Comparison of ENCODE assay signal across 14 mouse cellular contexts in genomic region chr6:144429276-144429675, GRCm38 (mm10).
DNase-seq lines count a peak whose midpoint lies in the region; ATAC-seq and TF ChIP-seq lines count a peak whose summit lies in the region.
"Had no signal": no experiment of that assay in that cellular context is flagged by ENCODE, and none has a peak within 500 bp of the region (broad histone marks: within the 10 kb centered on the region; RNA-seq: fewer than 3 reads in every experiment).

No protein-coding gene starts in this region.

- H3K4me2 ChIP-seq in hindbrain, postnatal 0 days (ENCODE audit: low read depth, low read length): no peak overlapping the region
- no peak overlapping the region for H3K4me2 ChIP-seq in hindbrain, embryonic 13.5 days
- no peak overlapping the region for H3K4me2 ChIP-seq in lung, postnatal 0 days (replicated peaks; ENCODE audit: low read depth, low read length)
- H3K4me2 ChIP-seq: heart, embryonic 15.5 days; hindbrain, embryonic 14.5 days had no signal

- no peak overlapping the region for H3K4me3 ChIP-seq in hindbrain, postnatal 0 days (ENCODE audit: low read length)
- no peak overlapping the region for H3K4me3 ChIP-seq in hindbrain, embryonic 13.5 days
- no peak overlapping the region for H3K4me3 ChIP-seq in lung, postnatal 0 days (ENCODE audit: low read depth, low read length)
- H3K4me3 ChIP-seq in bone marrow, adult 2 months (replicated peaks; ENCODE audit: control insufficient read depth, low read depth, low read length): no peak overlapping the region
- H3K4me3 ChIP-seq: embryonic facial prominence, embryonic 10.5 days; heart, embryonic 15.5 days had no signal

- no peak for ATAC-seq in hindbrain, postnatal 0 days
- no peak for ATAC-seq in hindbrain, embryonic 13.5 days (ENCODE audit: low FRiP score)
- ATAC-seq in lung, postnatal 0 days: no peak
- ATAC-seq in megakaryocyte-erythroid progenitor cell, adult 5-6 weeks (replicated peaks; ENCODE audit: low FRiP score, low TSS enrichment, poor library complexity, severe bottlenecking): no peak

- H3K4me1 ChIP-seq in hindbrain, postnatal 0 days (ENCODE audit: insufficient read depth, low read length): no peaks in the 10 kb centered on the region
- H3K4me1 ChIP-seq in hindbrain, embryonic 13.5 days (replicated peaks): 0 out of 2 replicates have a peak, but pooled peaks cover 8% of the 10 kb centered on the region
- no peaks in the 10 kb centered on the region for H3K4me1 ChIP-seq in lung, postnatal 0 days (ENCODE audit: insufficient read depth, low read depth, low read length)
- H3K4me1 ChIP-seq in bone marrow, adult 2 months (ENCODE audit: control insufficient read depth, insufficient read depth, low read length): no peaks in the 10 kb centered on the region; the same call in 1 of the 2 replicates
- H3K4me1 ChIP-seq: heart, embryonic 15.5 days; megakaryocyte, embryonic 14.5 days had no signal

- no peak for TF ChIP-seq POLR2A in bone marrow, adult 2 months (IDR thresholded peaks at IDR 0.05; ENCODE audit: borderline replicate concordance, control insufficient read depth, low read depth, low read length)

- H3K36me3 ChIP-seq in hindbrain, postnatal 0 days (ENCODE audit: insufficient read depth, low read length): no peaks in the 10 kb centered on the region
- no peaks in the 10 kb centered on the region for H3K36me3 ChIP-seq in hindbrain, embryonic 13.5 days
- H3K36me3 ChIP-seq in lung, postnatal 0 days (ENCODE audit: insufficient read depth, low read length): no peaks in the 10 kb centered on the region
- H3K36me3 ChIP-seq: embryonic facial prominence, embryonic 10.5 days; heart, embryonic 15.5 days had no signal

- DNase-seq in hindbrain, postnatal 0 days (ENCODE audit: low spot score): no peak
- DNase-seq in lung, postnatal 0 days (ENCODE audit: low spot score): no peak
- DNase-seq in lung, adult 18-20 months: no peak
- peak; percentile 35 for DNase-seq in thymus, postnatal 4 days
- DNase-seq: cerebellum, adult 9-11 months; layer of hippocampus, adult 9-11 months; lung, adult 2 months had no signal

- no peaks in the 10 kb centered on the region for H3K9me3 ChIP-seq in hindbrain, postnatal 0 days (ENCODE audit: low read length)
- no peaks in the 10 kb centered on the region for H3K9me3 ChIP-seq in hindbrain, embryonic 13.5 days
- H3K9me3 ChIP-seq in lung, postnatal 0 days (ENCODE audit: low read length): no peaks in the 10 kb centered on the region
- H3K9me3 ChIP-seq: embryonic facial prominence, embryonic 10.5 days; heart, embryonic 15.5 days had no signal

- H3K9ac ChIP-seq in hindbrain, postnatal 0 days (replicated peaks; ENCODE audit: low read length): no peak overlapping the region
- no peak overlapping the region for H3K9ac ChIP-seq in hindbrain, embryonic 13.5 days
- no peak overlapping the region for H3K9ac ChIP-seq in lung, postnatal 0 days (replicated peaks; ENCODE audit: low read depth)
- H3K9ac ChIP-seq: heart, embryonic 15.5 days; hindbrain, embryonic 14.5 days had no signal

- TF ChIP-seq CTCF in hindbrain, postnatal 0 days (IDR thresholded peaks at IDR 0.05; ENCODE audit: low read depth): peak; percentile 29; the same call in 1 of the 2 replicates
- TF ChIP-seq CTCF in lung, postnatal 0 days (IDR thresholded peaks at IDR 0.05): peak; percentile 22; the same call in 1 of the 2 replicates
- TF ChIP-seq CTCF in bone marrow, adult 2 months (IDR thresholded peaks at IDR 0.05; ENCODE audit: control insufficient read depth, insufficient read depth, low read length): peak; percentile 34; the same call in 1 of the 2 replicates

- no peak overlapping the region for H3K27ac ChIP-seq in hindbrain, postnatal 0 days
- no peak overlapping the region for H3K27ac ChIP-seq in hindbrain, embryonic 13.5 days
- H3K27ac ChIP-seq in lung, postnatal 0 days (ENCODE audit: low read length): no peak overlapping the region
- no peak overlapping the region for H3K27ac ChIP-seq in bone marrow, adult 2 months (ENCODE audit: control insufficient read depth, insufficient read depth, low read depth, low read length, poor library complexity)
- H3K27ac ChIP-seq: embryonic facial prominence, embryonic 10.5 days; heart, embryonic 15.5 days; hindbrain, embryonic 14.5 days had no signal

- no peak for TF ChIP-seq EP300 in lung, postnatal 0 days (IDR thresholded peaks at IDR 0.05)

- 75% methylated on average over 5 of the region's 5 CpGs for WGBS in hindbrain, postnatal 0 days
- WGBS in hindbrain, embryonic 13.5 days: 74% methylated on average over 5 of the region's 5 CpGs
- 73% methylated on average over 5 of the region's 5 CpGs for WGBS in lung, postnatal 0 days
- WGBS in bone marrow, adult 2 months: 74% methylated on average over 5 of the region's 5 CpGs

- H3K27me3 ChIP-seq in hindbrain, postnatal 0 days (ENCODE audit: insufficient read depth, low read length): no peaks in the 10 kb centered on the region
- H3K27me3 ChIP-seq in hindbrain, embryonic 13.5 days: no peaks in the 10 kb centered on the region
- no peaks in the 10 kb centered on the region for H3K27me3 ChIP-seq in lung, postnatal 0 days (replicated peaks; ENCODE audit: insufficient read depth, low read length)
- H3K27me3 ChIP-seq: megakaryocyte, embryonic 14.5 days had no signal
